Mouse (Mus musculus): Measurements from ENCODE around the gene Pcca.

Gene Pcca

DNA sequence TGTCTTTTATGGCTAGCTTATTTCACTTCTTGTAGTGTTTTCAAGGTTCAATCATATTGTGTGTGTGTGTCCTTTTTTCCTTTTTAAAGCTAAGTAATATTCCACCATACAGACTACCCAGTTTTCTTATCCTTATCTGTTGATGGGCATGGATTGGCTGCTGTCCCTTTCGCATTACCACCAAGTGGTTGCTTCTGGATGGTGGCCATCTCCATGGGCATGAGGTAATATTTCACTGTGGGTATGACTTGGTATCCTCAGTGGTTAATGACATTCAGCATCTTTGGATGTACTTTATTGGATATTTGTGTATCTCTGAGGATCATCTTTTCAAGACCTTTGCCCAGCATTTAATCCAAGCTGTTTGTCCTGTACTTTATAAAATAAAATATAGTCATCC is 362.0 kb downstream of the Pcca start:
- no peak for DNase-seq

DNA sequence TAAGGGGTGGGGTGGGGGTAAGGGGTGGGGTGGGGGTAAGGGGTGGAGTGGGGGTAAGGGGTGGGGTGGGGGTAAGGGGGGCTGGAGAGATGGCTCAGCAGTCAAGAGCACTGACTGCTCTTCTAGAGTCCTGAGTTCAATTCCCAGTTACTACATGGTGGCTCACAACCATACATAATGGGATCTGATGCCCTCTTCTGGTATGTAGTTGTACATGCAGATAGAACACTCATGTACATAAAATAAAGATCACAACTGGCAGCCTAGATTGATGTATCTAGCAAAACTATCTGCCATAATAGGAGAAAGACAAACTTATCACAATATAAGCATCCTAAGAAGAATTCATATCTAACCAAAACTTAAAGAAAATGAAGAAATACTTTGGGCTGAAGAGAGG is 364.4 kb downstream of the Pcca start:
- no peak for DNase-seq

DNA sequence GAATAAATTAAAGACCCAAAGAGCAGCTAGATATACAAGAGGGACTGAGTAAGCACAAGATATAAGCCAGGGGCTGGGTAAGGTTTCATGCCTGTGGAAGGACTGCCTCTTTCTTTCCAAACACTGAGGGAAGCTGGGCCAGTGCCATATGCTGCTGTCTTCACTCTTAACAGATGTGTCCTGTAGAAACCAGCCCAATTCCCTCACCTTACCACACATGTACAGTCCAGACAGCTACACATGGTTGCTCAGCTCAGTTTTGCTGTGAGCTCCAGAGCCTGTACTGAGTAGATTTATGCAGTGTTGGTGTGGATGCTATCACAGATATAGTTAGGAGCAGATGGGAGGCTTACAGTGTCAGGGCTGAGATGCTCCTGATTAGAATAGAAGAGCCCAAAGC is 366.6 kb downstream of the Pcca start:
- DNase-seq = no peak

DNA sequence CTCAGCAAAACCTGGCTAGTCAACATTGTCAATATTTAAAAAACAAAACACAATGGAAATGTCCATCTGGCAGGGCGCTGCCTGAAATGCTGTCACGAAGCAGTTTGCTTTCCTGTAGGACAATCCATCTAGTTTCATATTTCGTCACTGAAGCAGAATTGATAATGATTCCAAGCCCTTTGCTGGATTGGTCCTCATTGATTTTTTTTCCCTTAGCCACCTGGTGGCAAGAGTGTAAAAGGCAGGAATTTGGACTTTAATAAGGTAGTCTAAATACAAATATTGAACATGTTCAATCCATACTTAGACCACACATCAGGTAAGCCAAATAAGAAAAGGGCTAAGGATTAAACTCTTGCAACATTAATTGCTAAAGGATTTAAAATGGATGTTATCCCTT is 367.1 kb downstream of the Pcca start:
- no peak for DNase-seq

DNA sequence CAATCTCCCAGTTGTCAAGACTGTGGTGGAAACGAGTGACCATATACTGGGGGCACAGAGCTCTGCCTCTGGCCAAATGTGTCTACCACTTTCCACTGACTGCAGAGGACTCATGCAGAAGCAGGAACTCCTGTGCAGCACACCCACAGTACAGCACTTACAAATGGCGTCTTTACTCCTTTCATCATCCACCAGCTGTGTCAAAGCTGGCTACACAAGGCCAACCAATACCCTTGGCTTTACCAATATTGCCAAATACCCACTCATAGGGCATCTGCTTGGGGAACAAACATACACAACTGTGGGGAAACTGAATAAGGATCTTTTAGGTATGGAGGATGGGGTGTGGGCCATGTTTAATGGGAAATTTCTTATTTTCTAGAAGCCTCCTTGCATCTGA is 367.6 kb downstream of the Pcca start:
- DNase-seq = no peak

- DNase-seq = peak; percentile 42
Observed at GRCm38 (mm10) chr14:122902136-122902535, 368.0 kb downstream of the Pcca start.

- DNase-seq = peak; percentile 88
Observed at GRCm38 (mm10) chr14:122902884-122903283, 368.8 kb downstream of the Pcca start.

DNA sequence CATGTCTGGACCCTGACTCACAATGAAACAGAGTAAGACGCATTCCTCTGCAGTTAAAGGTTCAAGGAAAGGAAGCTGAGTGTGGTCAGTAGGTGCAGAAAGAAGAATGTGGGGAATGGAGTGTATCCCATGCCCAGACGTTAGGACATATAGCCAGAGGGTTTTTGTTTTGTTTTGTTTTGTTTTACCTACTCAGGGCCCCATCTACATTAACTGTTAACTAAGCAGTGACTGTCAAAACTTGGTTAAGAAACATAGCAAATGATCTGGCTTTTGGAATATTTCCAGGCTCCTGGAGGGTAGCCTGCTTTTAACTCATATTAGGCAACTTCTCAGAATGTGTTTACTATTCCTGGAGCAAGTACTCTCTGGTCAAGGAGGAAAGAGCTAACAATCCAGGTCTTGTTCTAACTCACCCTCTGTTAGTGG is 369.8 kb downstream of the Pcca start:
- DNase-seq = peak; percentile 64

GRCm38 (mm10) chr14:122905007-122905406 is 370.9 kb downstream of the Pcca start:
- no peak for DNase-seq

DNA sequence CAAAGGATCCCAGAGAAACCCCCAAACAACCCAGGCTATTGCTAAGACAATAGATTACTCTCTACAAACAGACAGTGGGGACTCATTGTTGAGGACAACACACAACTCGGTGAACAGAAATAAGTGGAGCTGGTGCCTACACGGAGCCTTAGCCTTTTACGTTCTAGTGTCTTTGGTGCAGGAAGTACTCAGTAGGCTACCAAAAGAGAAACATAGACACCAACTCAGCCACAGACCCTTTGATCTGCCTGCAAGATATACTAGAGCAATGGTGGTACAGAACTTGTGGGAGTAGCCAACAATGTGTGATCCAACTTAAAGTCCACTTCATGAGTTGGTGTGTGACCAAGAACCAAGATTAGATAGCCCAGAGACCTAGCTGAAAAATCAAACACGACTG is 374.0 kb downstream of the Pcca start:
- DNase-seq = no peak

- DNase-seq = peak; percentile 58
Observed at GRCm38 (mm10) chr14:122909368-122910091, 375.4 kb downstream of the Pcca start.

DNA sequence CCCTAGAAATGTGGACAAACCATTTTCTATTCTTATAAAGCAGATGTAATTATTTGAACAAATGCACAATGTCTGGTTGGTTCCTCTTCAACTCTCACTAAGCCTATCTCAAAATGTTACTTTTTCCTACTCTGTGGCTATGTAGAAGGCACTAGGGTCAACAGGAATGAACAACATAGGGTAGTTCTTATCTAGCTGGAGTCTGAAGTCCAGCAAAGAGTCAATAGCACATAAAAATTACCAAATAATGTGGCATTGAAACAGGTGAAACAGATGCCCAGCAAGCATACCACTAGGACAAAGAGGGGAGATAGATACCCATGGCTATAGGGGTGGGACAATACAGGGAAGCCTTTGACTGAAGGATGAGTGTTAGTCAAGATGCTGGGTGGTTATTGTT is 377.1 kb downstream of the Pcca start:
- DNase-seq = no peak

GRCm38 (mm10) chr14:122912137-122912536 is 378.0 kb downstream of the Pcca start:
- no peak for DNase-seq

- peak; percentile 75 for DNase-seq
Observed at GRCm38 (mm10) chr14:122912812-122913498, 378.8 kb downstream of the Pcca start.

- no peak for DNase-seq
Observed at GRCm38 (mm10) chr14:122913657-122914056, 379.5 kb downstream of the Pcca start, which contains the start of gene Ggact. Gene Ggact, minus strand, starts transcription at chr14:122913757.

- no peak for DNase-seq
Observed at GRCm38 (mm10) chr14:122917676-122918075, 383.6 kb downstream of the Pcca start.

- no peak for DNase-seq
Observed at GRCm38 (mm10) chr14:122920011-122920410, 385.9 kb downstream of the Pcca start.

DNA sequence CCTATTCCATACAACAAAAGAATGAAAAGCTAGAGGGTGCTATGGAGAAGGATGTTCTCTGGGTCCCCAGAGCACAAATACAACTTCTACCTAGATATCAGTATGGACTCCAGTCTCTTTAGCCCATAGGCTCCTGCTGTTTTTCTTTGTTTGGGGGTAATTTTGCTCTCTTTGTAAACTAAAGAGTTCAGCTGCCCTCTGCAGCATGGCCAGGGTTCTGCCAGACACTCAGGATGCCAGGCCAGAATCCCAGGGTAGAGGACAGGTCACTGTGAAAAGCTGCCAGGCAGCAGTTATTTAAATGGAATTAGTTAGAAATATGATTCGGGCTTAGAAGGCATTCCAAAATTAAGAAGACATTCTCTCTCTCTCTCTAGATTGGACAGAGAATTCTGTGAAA is 402.3 kb downstream of the Pcca start:
- no peak for DNase-seq
